Mouse (Mus musculus) stomach, postnatal 0 days (tissue): ENCODE results near the gene Thbs3.

Experiments
- CTCF ChIP-seq: IDR thresholded peaks from 2 replicates; pipeline ENCODE4 v1.5.1; 2016; ENCODE audit warnings: antibody characterized with exemption, low read depth, mild to moderate bottlenecking, moderate library complexity
- EP300 ChIP-seq: optimal IDR thresholded peaks from 2 replicates; pipeline ENCODE3; 2016; ENCODE audit warnings: antibody characterized with exemption

DNA sequence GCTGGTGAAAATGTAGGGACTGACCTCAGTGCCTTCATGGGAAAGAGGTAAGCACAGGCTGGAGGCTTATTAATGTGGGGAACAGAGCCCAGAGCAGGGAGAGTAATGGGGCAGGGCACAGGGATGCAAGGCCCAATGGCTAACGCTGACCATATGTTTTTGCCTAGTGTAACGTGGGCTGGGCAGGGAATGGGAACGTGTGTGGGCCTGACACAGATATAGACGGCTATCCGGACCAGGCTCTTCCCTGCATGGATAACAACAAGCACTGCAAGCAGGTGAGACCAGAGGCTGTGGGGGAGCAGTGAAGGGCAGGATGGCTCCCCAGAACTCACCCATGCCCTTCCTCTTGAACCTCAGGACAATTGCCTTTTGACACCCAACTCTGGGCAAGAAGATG is 6.2 kb downstream of the Thbs3 start:
- TF ChIP-seq CTCF (no peak), EP300 (no peak)
